Mouse (Mus musculus) liver, embryonic 13.5 days (tissue): ENCODE measurements around the gene Gdi2. TPM values are rescaled to one million over a fixed set of nuclear protein-coding genes. Genes with fewer than 3 reads are reported as not detected.
"Not testable (repeated sequence)": the region's sequence is repeated elsewhere in the genome, so short reads cannot be mapped to it uniquely, and the experiment has no call there.

Source experiments
- ATAC-seq: fragments of 200-750 bp; cut with Nextera tagmentation; 2 replicates; pipeline ENCODE4 v1.8.0; 2017; ENCODE audit warnings: low read depth, mild to moderate bottlenecking, moderate number of reproducible peaks, moderate library complexity
- DNase-seq: peaks from one replicate; pipeline ENCODE4 v3.0.0; 2022
- H3K27ac ChIP-seq: fragments of 300-500 bp; sonication (generic); 2 replicates; pipeline ENCODE4 v1.5.1; 2015; ENCODE audit warnings: moderate library complexity, mild to moderate bottlenecking, inconsistent platforms
- H3K27me3 ChIP-seq: fragments of 300-500 bp; sonication (generic); 2 replicates; pipeline ENCODE4 v1.6.1; 2015; ENCODE audit warnings: mild to moderate bottlenecking, inconsistent platforms
- H3K36me3 ChIP-seq: fragments of 300-500 bp; sonication (generic); 2 replicates; pipeline ENCODE4 v1.6.1; 2015; ENCODE audit warnings: mild to moderate bottlenecking, inconsistent platforms
- H3K4me1 ChIP-seq: fragments of 300-500 bp; sonication (generic); replicated peaks from 2 replicates; pipeline ENCODE4 v1.6.1; 2015; ENCODE audit warnings: inconsistent platforms
- H3K4me2 ChIP-seq: fragments of 300-500 bp; sonication (generic); 2 replicates; pipeline ENCODE4 v1.6.1; 2015; ENCODE audit warnings: inconsistent platforms, mild to moderate bottlenecking, moderate library complexity
- H3K4me3 ChIP-seq: fragments of 300-500 bp; sonication (generic); replicated peaks from 2 replicates; pipeline ENCODE4 v1.5.1; 2015; ENCODE audit warnings: mild to moderate bottlenecking, inconsistent platforms
- H3K9ac ChIP-seq: fragments of 300-500 bp; sonication (generic); 2 replicates; pipeline ENCODE4 v1.6.1; 2015; ENCODE audit warnings: mild to moderate bottlenecking, inconsistent platforms
- H3K9me3 ChIP-seq: fragments of 300-500 bp; sonication (generic); replicated peaks from 2 replicates; pipeline ENCODE4 v1.6.1; 2016; ENCODE audit warnings: inconsistent platforms
- WGBS: fragments of 180-500 bp; shearing (Covaris S2); methylation state at CpG from one replicate; pipeline ENCODE4 v1.1.7; 2015; ENCODE audit not compliant: insufficient replicate concordance; 5-methylcytosine and 5-hydroxymethylcytosine counted together
- polyA plus RNA-seq: library from polyadenylated mRNA; unstranded; fragments of >200 nt; fragmentation: Nextera tagmentation; extraction: Ambion mirVana; gene quantifications from 2 replicates; pipeline ENCODE4 v1.2.1, GENCODE M21; 2015

Gdi2 gene
- polyA plus RNA-seq = 188 and 213 TPM in 2 replicates

GRCm38 (mm10) chr13:3537594-3538222, at the start of gene Gdi2:
Gene Gdi2 (plus strand): TSS chr13:3538063.
- Histone ChIP-seq H3K9ac (peak within 1 kb of the TSS; percentile 96), H3K4me1 (peaks cover 41% of the 10 kb centered on the region), H3K27me3 (no peaks in the 10 kb centered on the region), H3K4me3 (peak within 1 kb of the TSS; percentile 98), H3K36me3 (no peaks in the 10 kb centered on the region), H3K4me2 (peak within 1 kb of the TSS; percentile 89), H3K9me3 (no peaks in the 10 kb centered on the region), H3K27ac (peak within 1 kb of the TSS; percentile 97)
- under 1% methylated on average over 42 of the region's 47 CpGs for WGBS
- ATAC-seq (peak; percentile 96), DNase-seq (peak; percentile 87)

DNA sequence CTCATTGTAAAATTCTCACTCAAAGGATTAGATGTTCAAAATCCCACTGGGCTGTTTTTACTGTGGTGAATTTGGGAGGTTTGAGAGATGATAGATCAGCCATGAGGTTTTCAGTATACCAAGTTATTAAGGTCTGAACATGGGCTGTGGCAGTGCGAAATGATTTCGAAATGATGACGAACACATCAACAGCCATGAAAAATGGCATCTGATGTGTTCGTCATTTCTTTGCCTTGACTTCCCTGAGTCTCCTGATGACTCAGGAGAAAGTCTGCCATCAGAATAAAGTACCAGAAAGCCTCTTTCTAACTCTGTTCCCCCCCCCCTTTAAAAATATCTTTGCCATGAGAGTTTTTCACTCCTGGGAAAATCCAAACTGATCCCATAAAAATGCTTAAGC, 42.3 kb upstream of the Gdi2 start:
- H3K27ac ChIP-seq = no peak overlapping the region
- no peaks in the 10 kb centered on the region for H3K9me3 ChIP-seq
- no peak overlapping the region for H3K4me3 ChIP-seq
- no peaks in the 10 kb centered on the region for H3K27me3 ChIP-seq
- DNase-seq (no peak), ATAC-seq (no peak)
- no peak overlapping the region for H3K9ac ChIP-seq
- H3K4me2 ChIP-seq = no peak overlapping the region
- H3K36me3 ChIP-seq = no peaks in the 10 kb centered on the region
- no peaks in the 10 kb centered on the region for H3K4me1 ChIP-seq
- 75% methylated on average over 4 of the region's 4 CpGs for WGBS

DNA sequence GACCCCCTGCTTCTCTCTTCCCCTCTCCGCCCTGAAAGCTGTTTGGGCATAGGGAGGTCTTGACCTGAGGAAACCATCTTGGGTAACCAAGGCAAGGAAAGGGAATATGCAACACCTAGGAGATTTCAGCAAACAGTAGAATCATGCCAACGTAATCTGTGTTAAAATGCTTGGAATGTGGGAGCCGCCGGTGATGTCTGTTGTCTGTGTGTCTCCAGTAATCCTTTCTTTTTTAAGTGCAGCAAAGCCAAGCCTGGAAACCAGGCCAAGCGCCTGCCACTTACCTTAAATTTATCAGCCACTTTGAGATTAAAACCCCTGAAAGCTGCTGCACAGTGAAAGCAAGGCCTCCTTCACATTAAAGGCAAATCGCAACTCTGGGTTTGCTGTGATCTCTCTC, 36.8 kb upstream of the Gdi2 start:
- H3K4me1 ChIP-seq, H3K9ac ChIP-seq, H3K27me3 ChIP-seq, DNase-seq, H3K4me2 ChIP-seq, ATAC-seq, H3K27ac ChIP-seq, H3K4me3 ChIP-seq, H3K9me3 ChIP-seq, H3K36me3 ChIP-seq: not testable (repeated sequence)
- WGBS = 71% methylated on average over 6 of the region's 6 CpGs

GRCm38 (mm10) chr13:3515351-3515750, 22.5 kb upstream of the Gdi2 start:
- H3K27ac ChIP-seq, H3K4me2 ChIP-seq, H3K36me3 ChIP-seq, DNase-seq, H3K9me3 ChIP-seq, H3K27me3 ChIP-seq, H3K4me3 ChIP-seq, H3K9ac ChIP-seq, ATAC-seq, H3K4me1 ChIP-seq: not testable (repeated sequence)
- 61% methylated on average over 6 of the region's 6 CpGs for WGBS

DNA sequence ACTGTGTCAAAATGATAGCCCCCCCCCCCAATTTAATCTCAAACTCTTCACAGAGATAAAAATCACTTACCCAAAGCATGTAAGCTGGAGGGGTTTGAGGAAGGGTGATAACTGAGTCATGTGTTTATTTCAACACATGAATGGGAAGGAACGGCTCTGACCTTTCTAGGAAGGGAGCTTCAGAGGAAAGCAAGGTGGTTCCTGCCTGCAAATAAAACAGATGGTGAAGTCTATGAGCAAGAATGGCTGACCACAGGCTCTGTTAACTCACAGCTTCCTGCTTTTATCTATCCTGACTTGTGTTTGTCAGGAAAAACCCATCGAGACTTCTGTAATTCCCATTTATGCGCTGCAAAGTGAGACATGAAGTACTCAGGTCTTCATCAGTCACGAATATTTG, 18.5 kb upstream of the Gdi2 start:
- not testable (repeated sequence) for H3K27me3 ChIP-seq, H3K9me3 ChIP-seq, H3K9ac ChIP-seq, H3K4me1 ChIP-seq, H3K4me3 ChIP-seq, DNase-seq, H3K4me2 ChIP-seq, H3K36me3 ChIP-seq, H3K27ac ChIP-seq, ATAC-seq
- 13% methylated on average over 4 of the region's 4 CpGs for WGBS

GRCm38 (mm10) chr13:3519994-3520393, 17.9 kb upstream of the Gdi2 start:
- not testable (repeated sequence) for DNase-seq, H3K36me3 ChIP-seq, ATAC-seq, H3K4me1 ChIP-seq, H3K4me2 ChIP-seq, H3K9ac ChIP-seq, H3K9me3 ChIP-seq, H3K27ac ChIP-seq, H3K27me3 ChIP-seq, H3K4me3 ChIP-seq
- WGBS = 12% methylated on average over 1 of the region's 1 CpGs

DNA sequence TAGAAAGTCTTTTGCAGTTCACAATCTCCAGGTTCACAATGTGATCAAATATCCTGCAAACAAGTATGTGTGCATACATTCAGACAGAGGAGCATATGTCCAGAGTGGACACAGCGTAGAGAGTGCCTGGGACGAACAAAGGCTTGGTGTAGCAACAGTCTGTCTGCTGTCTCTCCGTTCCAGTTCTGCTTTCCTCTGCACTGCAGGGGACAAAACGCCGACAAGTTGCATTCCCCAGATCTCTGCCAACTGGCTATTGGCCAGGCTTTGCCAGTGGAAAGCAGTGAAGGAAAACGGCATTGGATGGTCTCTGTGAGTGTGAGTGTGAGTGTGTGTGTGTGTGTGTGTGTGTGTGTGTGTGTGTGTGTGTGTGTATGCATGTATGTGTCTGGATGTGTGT, 14.4 kb upstream of the Gdi2 start:
- Histone ChIP-seq H3K9me3 (no peaks in the 10 kb centered on the region), H3K27me3 (no peaks in the 10 kb centered on the region), H3K4me1 (no peaks in the 10 kb centered on the region), H3K4me2 (no peak overlapping the region), H3K27ac (no peak overlapping the region), H3K36me3 (no peaks in the 10 kb centered on the region), H3K4me3 (no peak overlapping the region), H3K9ac (no peak overlapping the region)
- 55% methylated on average over 6 of the region's 6 CpGs for WGBS
- ATAC-seq = no peak
- DNase-seq = no peak

GRCm38 (mm10) chr13:3523946-3524345, 13.9 kb upstream of the Gdi2 start:
- no peak for DNase-seq
- Histone ChIP-seq H3K36me3 (no peaks in the 10 kb centered on the region), H3K9ac (no peak overlapping the region), H3K27ac (no peak overlapping the region), H3K4me1 (no peaks in the 10 kb centered on the region), H3K27me3 (no peaks in the 10 kb centered on the region), H3K9me3 (no peaks in the 10 kb centered on the region), H3K4me3 (no peak overlapping the region), H3K4me2 (no peak overlapping the region)
- WGBS = 76% methylated on average over 1 of the region's 1 CpGs
- ATAC-seq = no peak

DNA sequence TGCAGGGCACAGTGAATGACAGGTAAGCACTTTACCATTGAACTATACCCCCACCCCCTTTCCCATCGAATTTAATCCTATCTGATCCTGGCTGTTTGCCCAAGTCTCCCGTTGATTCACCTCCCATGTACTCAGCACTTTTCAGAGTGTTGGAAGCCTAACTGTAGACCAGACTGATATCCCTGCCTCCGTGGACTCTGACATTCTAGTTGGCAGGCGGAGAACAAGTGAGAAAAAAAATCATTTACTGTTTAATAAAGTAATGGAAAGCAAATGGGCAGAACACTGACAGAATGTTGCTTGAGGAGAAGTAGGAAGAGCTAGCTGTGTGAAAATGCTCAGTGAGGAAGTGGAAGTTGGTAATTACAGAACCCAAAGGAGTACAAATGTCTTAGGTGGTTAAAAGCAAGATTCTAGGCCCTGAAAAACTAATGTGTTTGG, 12.2 kb upstream of the Gdi2 start:
- no peak for ATAC-seq
- no peak overlapping the region for H3K27ac ChIP-seq
- H3K9me3 ChIP-seq = no peaks in the 10 kb centered on the region
- H3K4me1 ChIP-seq = no peaks in the 10 kb centered on the region
- H3K36me3 ChIP-seq = no peaks in the 10 kb centered on the region
- DNase-seq = no peak
- no peak overlapping the region for H3K9ac ChIP-seq
- no peak overlapping the region for H3K4me3 ChIP-seq
- no peaks in the 10 kb centered on the region for H3K27me3 ChIP-seq
- no peak overlapping the region for H3K4me2 ChIP-seq
- WGBS = 50% methylated on average over 4 of the region's 4 CpGs

DNA sequence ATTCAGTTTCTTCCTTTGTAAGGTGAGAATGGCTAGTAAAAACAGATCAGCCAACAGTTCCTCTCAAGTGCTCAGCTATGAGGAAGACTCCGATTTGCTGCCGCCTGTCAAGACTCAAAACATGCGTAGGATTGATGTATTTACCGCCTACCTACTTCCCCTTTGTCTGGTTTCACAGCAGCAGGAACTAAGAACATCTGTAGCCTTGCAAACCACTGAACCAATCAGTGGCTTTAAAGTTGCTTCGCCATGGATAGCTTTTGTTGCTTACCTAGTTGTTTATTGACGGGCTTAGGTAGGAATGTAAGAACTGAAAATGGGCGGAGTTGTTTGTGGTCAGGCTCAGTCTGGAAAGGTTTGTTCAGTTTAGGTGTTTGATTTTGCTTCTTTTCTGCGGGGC, 11.5 kb upstream of the Gdi2 start:
- H3K36me3 ChIP-seq = no peaks in the 10 kb centered on the region
- no peak overlapping the region for H3K27ac ChIP-seq
- H3K4me3 ChIP-seq = no peak overlapping the region
- no peak overlapping the region for H3K9ac ChIP-seq
- WGBS = 38% methylated on average over 8 of the region's 8 CpGs
- DNase-seq (no peak), ATAC-seq (no peak)
- no peak overlapping the region for H3K4me2 ChIP-seq
- H3K9me3 ChIP-seq = no peaks in the 10 kb centered on the region
- no peaks in the 10 kb centered on the region for H3K27me3 ChIP-seq
- no peaks in the 10 kb centered on the region for H3K4me1 ChIP-seq

DNA sequence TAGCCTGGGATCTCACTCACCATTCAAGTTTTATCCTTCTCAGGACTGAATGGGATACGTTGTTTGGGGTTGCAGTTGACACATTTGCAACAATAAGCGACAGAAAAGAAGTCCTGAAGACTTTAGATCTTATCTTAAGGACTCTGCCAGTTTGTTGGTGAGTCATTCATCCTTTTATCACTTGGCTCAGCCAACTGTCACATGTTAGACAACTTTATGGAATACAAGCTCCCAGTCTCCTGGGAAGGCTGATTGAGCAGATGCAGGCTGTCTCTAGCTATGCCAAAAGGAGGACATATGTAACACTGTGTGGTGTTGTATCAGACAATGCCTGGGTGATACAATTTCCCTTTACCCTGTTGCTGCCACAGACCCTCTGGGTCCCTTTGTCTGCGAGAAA, 7.4 kb upstream of the Gdi2 start:
- Histone ChIP-seq H3K4me2 (no peak overlapping the region), H3K9me3 (no peaks in the 10 kb centered on the region), H3K27ac (no peak overlapping the region), H3K4me1 (peaks cover 3% of the 10 kb centered on the region; the same call in 1 of the 2 replicates), H3K27me3 (no peaks in the 10 kb centered on the region), H3K36me3 (no peaks in the 10 kb centered on the region), H3K4me3 (no peak overlapping the region), H3K9ac (no peak overlapping the region)
- DNase-seq (no peak), ATAC-seq (no peak)
- WGBS = 36% methylated on average over 3 of the region's 3 CpGs

- H3K27me3 ChIP-seq, DNase-seq, H3K9me3 ChIP-seq, ATAC-seq, H3K36me3 ChIP-seq, H3K4me2 ChIP-seq, H3K4me3 ChIP-seq, H3K4me1 ChIP-seq, H3K9ac ChIP-seq, H3K27ac ChIP-seq: not testable (repeated sequence)
- 72% methylated on average over 2 of the region's 2 CpGs for WGBS
Observed at GRCm38 (mm10) chr13:3531176-3531575, 6.7 kb upstream of the Gdi2 start.
